Mouse (Mus musculus): ENCODE measurements around the gene Smo.

- TF ChIP-seq CTCF (IDR thresholded peaks at IDR 0.05; ENCODE audit: control insufficient read depth, insufficient read depth, insufficient replicate concordance, low read depth, low read length) (no peak), POLR2A (IDR thresholded peaks at IDR 0.05; ENCODE audit: control insufficient read depth, low read depth, low read length) (no peak)
These were observed 67.7 kb downstream of the Smo start for GRCm38 (mm10) chr6:29802979-29803378.

Measured in testis, adult 2 months (tissue).